ENCODE assay signal across 25 mouse cellular contexts in genomic region chr4:138548960-138549359, GRCm38 (mm10).
"Had no signal": no experiment of that assay in that cellular context is flagged by ENCODE, and none has a peak within 500 bp of the region (broad histone marks: within the 10 kb centered on the region; RNA-seq: fewer than 3 reads in every experiment).

No protein-coding gene starts in this region.

- H3K27ac ChIP-seq: heart, adult 2 months; heart, embryonic 13.5 days; heart, embryonic 15.5 days; hindbrain, postnatal 0 days; kidney, embryonic 15.5 days; kidney, postnatal 0 days; limb, embryonic 13.5 days; limb, embryonic 15.5 days had no signal

- DNase-seq: forebrain, postnatal 0 days; gastrocnemius, postnatal 14 days; gastrocnemius, postnatal 36 days; heart, adult 11 months; heart, adult 2 months; heart, postnatal 14 days; heart, postnatal 36 days; kidney, adult 11 months; kidney, adult 2 months; kidney, adult 9 months; kidney, postnatal 14 days; kidney, postnatal 36 days; layer of hippocampus, postnatal 36 days; left cerebral cortex, postnatal 4 days had no signal

- H3K9ac ChIP-seq: forebrain, postnatal 0 days; heart, embryonic 13.5 days; heart, embryonic 15.5 days; hindbrain, embryonic 13.5 days; hindbrain, embryonic 15.5 days; kidney, embryonic 15.5 days; limb, embryonic 13.5 days; limb, embryonic 15.5 days had no signal

- H3K4me3 ChIP-seq: heart, adult 2 months; heart, embryonic 13.5 days; heart, embryonic 15.5 days; hindbrain, embryonic 13.5 days; hindbrain, embryonic 15.5 days; kidney, embryonic 15.5 days; limb, embryonic 13.5 days; limb, embryonic 15.5 days had no signal

- ATAC-seq: intestine, embryonic 16.5 days had no signal

- H3K4me1 ChIP-seq: heart, embryonic 13.5 days; heart, embryonic 15.5 days; limb, embryonic 13.5 days; limb, embryonic 15.5 days had no signal

- H3K36me3 ChIP-seq: heart, embryonic 13.5 days; heart, embryonic 15.5 days; hindbrain, embryonic 13.5 days; hindbrain, embryonic 15.5 days; kidney, embryonic 15.5 days; limb, embryonic 13.5 days; limb, embryonic 15.5 days had no signal

- H3K9me3 ChIP-seq: heart, embryonic 13.5 days; heart, embryonic 15.5 days; hindbrain, embryonic 13.5 days; hindbrain, embryonic 15.5 days; kidney, embryonic 15.5 days; limb, embryonic 13.5 days; limb, embryonic 15.5 days had no signal

- H3K27me3 ChIP-seq: hindbrain, embryonic 15.5 days had no signal

- H3K4me2 ChIP-seq: heart, embryonic 11.5 days; heart, embryonic 13.5 days; heart, embryonic 15.5 days; kidney, embryonic 15.5 days; limb, embryonic 13.5 days; limb, embryonic 15.5 days had no signal
